Mouse (Mus musculus): Measurements from ENCODE around the gene Furin.

Furin gene

GRCm38 (mm10) chr7:80343270-80344018 is 61.8 kb downstream of the Furin start:
- no peak for DNase-seq (ENCODE audit: low read depth in 2 of 2, low spot score in 2 of 2)

GRCm38 (mm10) chr7:80342858-80343257 is 62.4 kb downstream of the Furin start, which contains the start of gene Hddc3:
Hddc3 (plus strand) TSS chr7:80343104.
- peak; percentile 89 to 95 for DNase-seq (ENCODE audit: low read depth in 2 of 2, low spot score in 2 of 2)

- DNase-seq (ENCODE audit: low read depth in 2 of 2, low spot score in 2 of 2) = no peak
Observed at GRCm38 (mm10) chr7:80341793-80342192, 63.4 kb downstream of the Furin start.

DNA sequence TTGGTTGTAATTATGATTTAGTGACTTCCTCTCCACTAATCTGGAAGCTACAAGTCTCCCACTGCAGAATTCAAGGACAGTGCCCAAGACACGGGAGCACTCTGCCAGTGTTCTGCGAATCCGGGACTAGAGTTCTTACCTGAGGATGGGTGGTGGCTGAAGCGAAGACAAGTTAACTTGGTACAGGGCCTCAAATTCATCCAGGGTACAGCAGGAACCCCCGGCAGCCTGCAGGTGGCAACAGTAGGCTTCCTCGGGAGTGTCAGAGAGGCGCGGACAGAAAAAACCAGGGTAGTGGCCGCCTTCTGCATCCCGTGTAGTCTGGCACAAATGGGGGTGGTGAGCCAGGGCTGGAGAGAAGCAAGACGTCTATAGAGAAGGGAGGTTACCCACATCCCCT is 64.4 kb downstream of the Furin start, which contains the start of gene Unc45a:
Gene Unc45a (minus strand): TSS at position 213 of the 400 bp plus-strand sequence.
- DNase-seq (ENCODE audit: low read depth in 2 of 2, low spot score in 2 of 2) = peak; percentile 57 to 74

- DNase-seq (ENCODE audit: low read depth in 2 of 2, low spot score in 2 of 2) = peak; percentile 96 to 97
Observed at GRCm38 (mm10) chr7:80339793-80340628, 65.2 kb downstream of the Furin start.

GRCm38 (mm10) chr7:80339371-80339770 is 65.9 kb downstream of the Furin start:
- peak in 1 of 2 experiments; percentile 12 for DNase-seq (ENCODE audit: low read depth in 2 of 2, low spot score in 2 of 2)

All from CD8-positive naive resting alpha-beta T cell, adult 2 months (primary cell).